Mouse (Mus musculus) megakaryocyte, adult 5-6 weeks (primary cell): Measurements from ENCODE around the gene Fkbp1b. TPM values are rescaled to one million over a fixed set of nuclear protein-coding genes. Genes with fewer than 3 reads are reported as not detected.
"Not testable (repeated sequence)": the region's sequence is repeated elsewhere in the genome, so short reads cannot be mapped to it uniquely, and the experiment has no call there.

Experiments used
- ATAC-seq: 2 replicates; pipeline ENCODE4 v1.8.0; 2016; ENCODE audit warnings: mild to moderate bottlenecking, inconsistent platforms; ENCODE audit not compliant: poor library complexity, severe bottlenecking
- total RNA-seq, 2 experiments: library from RNA; stranded (forward) in 1 of 2; stranded (reverse) in 1 of 2; fragments of 153-499, 151-499 nt in 1 of 2; fragments of 221-1000, 200-1000 nt in 1 of 2; gene quantifications; 2 replicates each; pipeline versions ENCODE4 v1.2.3 to v1.2.4; 2015 to 2017

Gene Fkbp1b
- total RNA-seq (2015): 58.3 and 64.7 TPM in 2 replicates
- 40.8 and 49.7 TPM in 2 replicates for total RNA-seq (2017)

- ATAC-seq: peak; percentile 22
These were observed at the start of gene Fkbp1b for GRCm38 (mm10) chr12:4841392-4841887. Fkbp1b (minus strand) TSS chr12:4841591.

GRCm38 (mm10) chr12:4889891-4890290 is 48.5 kb upstream of the Fkbp1b start:
- no peak for ATAC-seq

GRCm38 (mm10) chr12:4889251-4889650 is 47.9 kb upstream of the Fkbp1b start:
- ATAC-seq: no peak

GRCm38 (mm10) chr12:4888739-4889138 is 47.3 kb upstream of the Fkbp1b start:
- ATAC-seq: no peak

GRCm38 (mm10) chr12:4886581-4886980 is 45.2 kb upstream of the Fkbp1b start:
- not testable (repeated sequence) for ATAC-seq

- ATAC-seq: no peak
These were observed 43.7 kb upstream of the Fkbp1b start for GRCm38 (mm10) chr12:4885062-4885461.

- ATAC-seq: no peak
These were observed 40.7 kb upstream of the Fkbp1b start for GRCm38 (mm10) chr12:4882086-4882485.

GRCm38 (mm10) chr12:4879048-4879447 is 37.7 kb upstream of the Fkbp1b start:
- no peak for ATAC-seq

GRCm38 (mm10) chr12:4878296-4878783 is 36.9 kb upstream of the Fkbp1b start:
- no peak for ATAC-seq

- ATAC-seq: no peak
These were observed 34.2 kb upstream of the Fkbp1b start for GRCm38 (mm10) chr12:4875623-4876022.

- peak; percentile 88 for ATAC-seq
These were observed 33.0 kb upstream of the Fkbp1b start, which contains the start of gene Mfsd2b for GRCm38 (mm10) chr12:4874161-4874927. Mfsd2b (minus strand) TSS chr12:4874359.

- ATAC-seq: no peak
These were observed 32.1 kb upstream of the Fkbp1b start for GRCm38 (mm10) chr12:4873531-4873930.

GRCm38 (mm10) chr12:4872983-4873477 is 31.6 kb upstream of the Fkbp1b start:
- 0 out of 2 replicates have a peak, but pooled peaks have one; percentile 35 for ATAC-seq

GRCm38 (mm10) chr12:4872273-4872672 is 30.9 kb upstream of the Fkbp1b start:
- ATAC-seq: no peak

- no peak for ATAC-seq
These were observed 29.9 kb upstream of the Fkbp1b start for GRCm38 (mm10) chr12:4871260-4871659.

- no peak for ATAC-seq
These were observed 27.5 kb upstream of the Fkbp1b start for GRCm38 (mm10) chr12:4868924-4869323.

- no peak for ATAC-seq
These were observed 22.9 kb upstream of the Fkbp1b start for GRCm38 (mm10) chr12:4864338-4864690.

GRCm38 (mm10) chr12:4863654-4864337 is 22.4 kb upstream of the Fkbp1b start:
- no peak for ATAC-seq

GRCm38 (mm10) chr12:4862672-4863071 is 21.3 kb upstream of the Fkbp1b start:
- ATAC-seq: no peak

- ATAC-seq: no peak
These were observed 18.0 kb upstream of the Fkbp1b start for GRCm38 (mm10) chr12:4859241-4859914.

- no peak for ATAC-seq
These were observed 15.4 kb upstream of the Fkbp1b start for GRCm38 (mm10) chr12:4856834-4857233.
